In the genomic region with DNA sequence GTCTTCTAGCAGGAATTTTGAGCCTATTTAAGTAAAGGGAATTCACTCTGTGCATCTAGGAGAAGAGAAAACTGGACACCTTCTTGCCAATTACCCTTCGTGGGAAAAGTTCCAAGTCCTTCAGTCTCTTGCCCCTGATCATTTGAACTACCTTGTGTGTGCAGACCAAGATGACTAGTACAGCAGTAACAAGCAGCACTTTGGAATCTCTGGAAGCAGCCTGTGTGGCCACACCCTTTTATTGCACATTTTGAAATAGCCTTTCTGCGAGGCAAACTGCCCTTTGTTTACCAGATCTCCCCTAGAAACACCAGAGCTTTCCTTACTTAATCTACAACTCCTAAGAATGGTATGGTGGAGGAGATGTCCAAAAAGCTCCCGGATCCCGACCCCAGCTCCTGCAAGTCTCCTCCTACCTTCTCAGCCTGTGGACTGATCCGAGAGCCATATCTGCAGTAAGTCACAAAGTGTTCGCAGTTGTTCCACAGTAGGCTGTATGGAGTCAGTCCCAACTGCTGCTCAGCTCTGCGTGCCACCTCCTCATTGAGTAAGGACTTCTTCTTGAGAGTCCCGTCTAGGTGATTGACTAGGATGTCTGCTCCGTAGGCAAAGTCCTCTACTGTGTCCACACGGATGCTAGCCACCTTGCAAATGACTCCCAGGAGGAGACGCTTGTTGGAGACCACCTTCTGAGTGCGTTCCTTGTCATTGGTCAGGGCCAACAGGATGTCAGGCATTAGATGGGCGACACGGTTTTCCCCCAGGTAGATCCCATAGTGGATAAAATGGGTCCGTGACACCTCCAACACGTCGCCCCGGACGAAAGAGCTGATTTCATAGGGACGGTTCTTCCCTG, we compare ENCODE assay signal across 8 mouse cellular contexts. TPM values are rescaled to one million over a fixed set of nuclear protein-coding genes. Genes with fewer than 3 reads are reported as not detected.
DNase-seq lines count a peak whose midpoint lies in the region; ATAC-seq and TF ChIP-seq lines count a peak whose summit lies in the region.

No protein-coding gene starts in this region.

- H3K9me3 ChIP-seq in lung, embryonic 14.5 days (ENCODE audit: low read depth, low read length): no peaks in the 10 kb centered on the region
- H3K9me3 ChIP-seq in forebrain, embryonic 16.5 days (ENCODE audit: control insufficient read depth, low read length): no peaks in the 10 kb centered on the region
- H3K9me3 ChIP-seq in liver, embryonic 13.5 days (replicated peaks): no peaks in the 10 kb centered on the region
- no peaks in the 10 kb centered on the region for H3K9me3 ChIP-seq in stomach, embryonic 15.5 days

- no peak for ATAC-seq in lung, embryonic 14.5 days (ENCODE audit: insufficient read depth)
- no peak for ATAC-seq in forebrain, embryonic 16.5 days
- no peak for ATAC-seq in liver, embryonic 13.5 days (ENCODE audit: low read depth)
- ATAC-seq in stomach, embryonic 15.5 days (ENCODE audit: insufficient read depth, low FRiP score, low read depth): no peak

- peak overlapping the region; percentile 44 for H3K4me3 ChIP-seq in lung, embryonic 14.5 days (ENCODE audit: low read depth, low read length)
- H3K4me3 ChIP-seq in forebrain, embryonic 16.5 days (replicated peaks; ENCODE audit: low read length): peak overlapping the region; percentile 59
- H3K4me3 ChIP-seq in liver, embryonic 13.5 days (replicated peaks): peak overlapping the region; percentile 38
- peak overlapping the region; percentile 38 for H3K4me3 ChIP-seq in stomach, embryonic 15.5 days (replicated peaks)

- TF ChIP-seq CTCF in lung, embryonic 14.5 days (IDR thresholded peaks at IDR 0.05; ENCODE audit: low read depth): no peak

- H3K9ac ChIP-seq in lung, embryonic 14.5 days: no peak overlapping the region
- H3K9ac ChIP-seq in forebrain, embryonic 16.5 days (replicated peaks; ENCODE audit: low read depth, low read length): no peak overlapping the region
- H3K9ac ChIP-seq in liver, embryonic 13.5 days: no peak overlapping the region
- H3K9ac ChIP-seq in stomach, embryonic 15.5 days: no peak overlapping the region

- no peak overlapping the region for H3K27ac ChIP-seq in lung, embryonic 14.5 days (ENCODE audit: low read depth)
- H3K27ac ChIP-seq in forebrain, embryonic 16.5 days (ENCODE audit: low read length): no peak overlapping the region
- no peak overlapping the region for H3K27ac ChIP-seq in liver, embryonic 13.5 days
- H3K27ac ChIP-seq in stomach, embryonic 15.5 days: no peak overlapping the region

- H3K36me3 ChIP-seq in lung, embryonic 14.5 days (ENCODE audit: insufficient read depth): no peaks in the 10 kb centered on the region
- H3K36me3 ChIP-seq in forebrain, embryonic 16.5 days (ENCODE audit: control insufficient read depth, insufficient read depth): no peaks in the 10 kb centered on the region
- no peaks in the 10 kb centered on the region for H3K36me3 ChIP-seq in liver, embryonic 13.5 days
- no peaks in the 10 kb centered on the region for H3K36me3 ChIP-seq in stomach, embryonic 15.5 days

- peak overlapping the region; percentile 83 for H3K4me2 ChIP-seq in lung, embryonic 14.5 days
- peak overlapping the region; percentile 97 for H3K4me2 ChIP-seq in forebrain, embryonic 16.5 days (ENCODE audit: low read length)
- peak overlapping the region; percentile 59 for H3K4me2 ChIP-seq in liver, embryonic 13.5 days
- peak overlapping the region; percentile 85 for H3K4me2 ChIP-seq in stomach, embryonic 15.5 days

- no peaks in the 10 kb centered on the region for H3K4me1 ChIP-seq in lung, embryonic 14.5 days (ENCODE audit: insufficient read depth)
- peaks cover 11% of the 10 kb centered on the region for H3K4me1 ChIP-seq in forebrain, embryonic 16.5 days (replicated peaks; ENCODE audit: control insufficient read depth, insufficient read depth, low read length)
- 0 out of 2 replicates have a peak, but pooled peaks cover 3% of the 10 kb centered on the region for H3K4me1 ChIP-seq in liver, embryonic 13.5 days (replicated peaks)
- H3K4me1 ChIP-seq in stomach, embryonic 15.5 days: no peaks in the 10 kb centered on the region

- intact Hi-C loops in left cerebral cortex, postnatal 25 days (cut with DNase I): no loop called here

- H3K27me3 ChIP-seq in lung, embryonic 14.5 days (ENCODE audit: insufficient read depth, low read length): peaks cover 25% of the 10 kb centered on the region
- peaks cover 5% of the 10 kb centered on the region for H3K27me3 ChIP-seq in forebrain, embryonic 16.5 days (replicated peaks; ENCODE audit: control insufficient read depth, insufficient read depth, low read length)
- H3K27me3 ChIP-seq in liver, embryonic 13.5 days: peaks cover 29% of the 10 kb centered on the region
- peaks cover 22% of the 10 kb centered on the region for H3K27me3 ChIP-seq in stomach, embryonic 15.5 days (replicated peaks)

- 20% methylated on average over 20 of the region's 20 CpGs for WGBS in lung, embryonic 14.5 days
- 22% methylated on average over 20 of the region's 20 CpGs for WGBS in forebrain, embryonic 16.5 days
- WGBS in liver, embryonic 13.5 days (ENCODE audit: insufficient replicate concordance): 21% methylated on average over 20 of the region's 20 CpGs
- 23% methylated on average over 20 of the region's 20 CpGs for WGBS in stomach, embryonic 15.5 days

- DNase-seq in lung, embryonic 14.5 days: peak; percentile 11
- no peak for DNase-seq in lung, postnatal 25 days (ENCODE audit: low spot score)
- DNase-seq in liver, embryonic 13.5 days: no peak
- no peak for DNase-seq in ovary, adult 18-20 months (ENCODE audit: low spot score)
- no peak for DNase-seq in left cerebral cortex, postnatal 25 days (ENCODE audit: low spot score in 2 of 2)
- DNase-seq in cerebellum, adult 8-10 months: no peak

RNA-seq across cellular contexts. Expression of a gene that starts 0.8 kb away (rescaled TPM):
- polyA plus RNA-seq in lung, embryonic 14.5 days (2014; fragmentation: Nextera tagmentation; extraction: Ambion mirVana): 0.46 and 1.0 TPM in 2 replicates
- 0.12 and 0.16 TPM in 2 replicates for polyA plus RNA-seq in forebrain, embryonic 16.5 days (2015; fragmentation: Nextera tagmentation; extraction: Ambion mirVana)
- 0.88 and 1.2 TPM in 2 replicates for polyA plus RNA-seq in liver, embryonic 13.5 days (2015; fragmentation: Nextera tagmentation; extraction: Ambion mirVana)
- 2.8 and 2.9 TPM in 2 replicates for polyA plus RNA-seq in stomach, embryonic 15.5 days (2015; fragmentation: Nextera tagmentation; extraction: Ambion mirVana)
- total RNA-seq in left cerebral cortex, postnatal 25 days (2021): under 1 TPM in 1 of 2 experiments, not detected in 1; 0.11 TPM

RNA-seq across cellular contexts. Expression of a gene that starts 26.7 kb away (rescaled TPM):
- polyA plus RNA-seq in lung, embryonic 14.5 days (2014; fragmentation: Nextera tagmentation; extraction: Ambion mirVana): 16.6 and 18.4 TPM in 2 replicates
- 0.96 and 1.3 TPM in 2 replicates for polyA plus RNA-seq in forebrain, embryonic 16.5 days (2015; fragmentation: Nextera tagmentation; extraction: Ambion mirVana)
- polyA plus RNA-seq in liver, embryonic 13.5 days (2015; fragmentation: Nextera tagmentation; extraction: Ambion mirVana): 1.2 and 1.9 TPM in 2 replicates
- polyA plus RNA-seq in stomach, embryonic 15.5 days (2015; fragmentation: Nextera tagmentation; extraction: Ambion mirVana): 5.6 and 6.2 TPM in 2 replicates
- under 1 TPM; 0.34 to 0.57 TPM for total RNA-seq in left cerebral cortex, postnatal 25 days (2021)
